Mouse (Mus musculus) megakaryocyte, embryonic 14.5 days (primary cell): Measurements from ENCODE around the gene Ccdc162. TPM values are rescaled to one million over a fixed set of nuclear protein-coding genes. Genes with fewer than 3 reads are reported as not detected.

Experiments
- H3K27me3 ChIP-seq: replicated peaks from 2 replicates; pipeline ENCODE3; 2012; ENCODE audit warnings: inconsistent platforms
- H3K36me3 ChIP-seq: replicated peaks from 2 replicates; pipeline ENCODE3; 2012; ENCODE audit warnings: low read length, inconsistent platforms, mixed read lengths
- H3K4me1 ChIP-seq: 2 replicates; pipeline ENCODE4 v1.6.1; 2012; ENCODE audit warnings: inconsistent platforms
- H3K4me3 ChIP-seq: replicated peaks from 2 replicates; pipeline ENCODE3; 2012; ENCODE audit warnings: moderate library complexity, mild to moderate bottlenecking, inconsistent platforms
- H3K9me3 ChIP-seq: 2 replicates; pipeline ENCODE4 v1.6.1; 2012; ENCODE audit warnings: inconsistent platforms
- FLI1 ChIP-seq: IDR thresholded peaks from 2 replicates; pipeline ENCODE4 v1.6.1; 2012; ENCODE audit warnings: low read length, inconsistent platforms, mixed read lengths
- GATA1 ChIP-seq: IDR thresholded peaks from 3 replicates; pipeline ENCODE4 v1.6.1; 2012; ENCODE audit warnings: mixed read lengths, low read length, inconsistent platforms, borderline replicate concordance
- polyA plus RNA-seq: library from polyadenylated mRNA; stranded (reverse); fragments of >175 nt; gene quantifications from 2 replicates; pipeline ENCODE4 v1.2.3, GENCODE M21; 2012; ENCODE audit warnings: low replicate concordance; ENCODE audit not compliant: insufficient read depth

Gene Ccdc162
- polyA plus RNA-seq, 1 experiment, result not detected

DNA sequence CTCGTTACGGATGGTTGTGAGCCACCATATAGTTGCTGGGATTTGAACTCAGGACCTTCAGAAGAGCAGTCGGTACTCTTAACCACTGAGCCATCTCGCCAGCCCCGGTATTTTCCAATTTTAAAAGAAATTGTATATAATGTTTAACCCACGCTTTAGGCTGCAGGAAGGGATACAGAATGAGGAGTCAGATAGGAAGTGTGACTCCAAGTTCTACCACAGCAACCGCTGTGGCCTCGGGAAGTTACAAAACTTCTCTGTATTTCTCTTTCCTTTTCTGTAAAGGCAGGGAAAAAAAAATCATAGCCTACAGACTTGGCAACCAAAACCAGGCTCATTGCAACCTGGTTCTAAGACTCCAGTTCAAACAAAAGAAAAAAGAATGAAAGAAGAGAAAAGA is 122.0 kb downstream of the Ccdc162 start:
- H3K4me3 ChIP-seq, result no peak overlapping the region
- TF ChIP-seq GATA1 (no peak), FLI1 (no peak)
- peaks cover 55% of the 10 kb centered on the region for H3K4me1 ChIP-seq
- no peaks in the 10 kb centered on the region for H3K36me3 ChIP-seq
- H3K27me3 ChIP-seq, result no peaks in the 10 kb centered on the region
- H3K9me3 ChIP-seq, result 0 out of 2 replicates have a peak, but pooled peaks cover 5% of the 10 kb centered on the region

DNA sequence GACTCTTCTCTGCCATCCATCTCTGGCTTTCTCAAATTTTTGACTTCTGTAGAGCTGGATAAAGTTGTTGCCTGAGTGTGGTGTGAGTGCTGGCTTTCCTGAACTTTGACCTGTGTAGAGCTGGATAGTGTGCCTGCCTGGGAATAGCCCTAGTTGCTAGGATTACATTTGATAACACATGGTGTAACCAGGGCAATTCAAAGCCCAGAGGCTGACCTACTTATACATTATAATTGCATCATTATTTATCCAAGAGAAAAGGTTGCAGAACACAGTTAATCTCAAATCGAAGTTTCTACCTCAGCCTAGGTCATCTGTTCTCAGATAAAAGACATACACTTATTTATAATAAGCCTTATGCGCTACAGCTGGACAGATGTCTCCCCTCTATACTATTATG is 127.8 kb downstream of the Ccdc162 start:
- TF ChIP-seq FLI1, result no peak
- TF ChIP-seq GATA1, result no peak
- peaks cover 22% of the 10 kb centered on the region for H3K4me1 ChIP-seq
- peaks cover 5% of the 10 kb centered on the region for H3K27me3 ChIP-seq
- H3K4me3 ChIP-seq, result no peak overlapping the region
- 0 out of 2 replicates have a peak, but pooled peaks cover 5% of the 10 kb centered on the region for H3K9me3 ChIP-seq
- H3K36me3 ChIP-seq, result no peaks in the 10 kb centered on the region

DNA sequence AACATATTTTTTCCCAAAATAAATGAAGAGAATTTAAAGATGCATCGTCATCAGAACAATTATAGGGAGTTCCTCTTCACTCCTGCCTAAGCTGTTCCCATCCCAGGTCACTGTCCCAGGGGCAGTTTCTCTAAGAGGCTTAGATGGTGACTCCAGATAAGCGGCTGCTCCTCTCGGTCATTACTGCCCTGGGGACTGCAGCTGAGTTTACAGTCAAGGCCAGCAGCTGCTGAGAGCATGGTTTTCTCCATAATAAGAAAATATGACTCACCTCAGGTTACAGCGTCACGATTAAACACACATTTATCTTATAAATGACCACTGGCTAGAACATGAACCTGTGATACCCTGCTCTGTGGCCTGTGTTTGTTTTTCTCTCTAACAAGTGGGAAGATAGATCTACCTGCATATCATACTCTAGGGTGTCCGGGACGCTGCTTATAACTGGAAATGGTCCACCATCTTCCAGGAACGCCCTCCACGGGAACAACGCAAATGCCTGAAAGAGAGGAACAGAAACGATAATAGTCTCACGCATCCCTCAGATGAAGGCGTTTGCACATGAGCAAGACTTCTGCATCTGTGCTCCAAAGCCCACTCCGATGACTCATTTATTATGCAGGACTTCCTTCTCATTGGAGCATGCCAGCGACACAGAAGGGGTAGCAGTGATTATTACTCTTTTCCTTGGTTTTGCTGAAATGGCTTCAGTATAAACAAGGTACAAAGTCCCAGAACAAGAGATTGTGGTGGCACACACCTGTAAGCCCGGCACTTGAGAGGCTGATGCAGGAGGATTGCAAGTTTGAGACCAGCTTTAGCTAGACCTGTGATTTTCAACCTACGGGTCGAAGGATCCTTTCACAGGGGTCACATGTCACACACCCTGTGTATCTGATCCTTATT is 129.2 kb downstream of the Ccdc162 start:
- peaks cover 26% of the 10 kb centered on the region for H3K4me1 ChIP-seq

GRCm38 (mm10) chr10:41583383-41583782 is 133.1 kb downstream of the Ccdc162 start:
- TF ChIP-seq GATA1, result no peak
- no peak for TF ChIP-seq FLI1
- H3K4me3 ChIP-seq, result no peak overlapping the region
- H3K9me3 ChIP-seq, result no peaks in the 10 kb centered on the region
- H3K27me3 ChIP-seq, result peaks cover 8% of the 10 kb centered on the region
- peaks cover 24% of the 10 kb centered on the region for H3K4me1 ChIP-seq
- H3K36me3 ChIP-seq, result no peaks in the 10 kb centered on the region

More for the DNA sequence above, 129.2 kb downstream of the Ccdc162 start:
- no peak overlapping the region for H3K4me3 ChIP-seq
- TF ChIP-seq GATA1 (no peak), FLI1 (no peak)
- no peaks in the 10 kb centered on the region for H3K36me3 ChIP-seq
- 0 out of 2 replicates have a peak, but pooled peaks cover 3% of the 10 kb centered on the region for H3K9me3 ChIP-seq
- H3K27me3 ChIP-seq, result peaks cover 7% of the 10 kb centered on the region

DNA sequence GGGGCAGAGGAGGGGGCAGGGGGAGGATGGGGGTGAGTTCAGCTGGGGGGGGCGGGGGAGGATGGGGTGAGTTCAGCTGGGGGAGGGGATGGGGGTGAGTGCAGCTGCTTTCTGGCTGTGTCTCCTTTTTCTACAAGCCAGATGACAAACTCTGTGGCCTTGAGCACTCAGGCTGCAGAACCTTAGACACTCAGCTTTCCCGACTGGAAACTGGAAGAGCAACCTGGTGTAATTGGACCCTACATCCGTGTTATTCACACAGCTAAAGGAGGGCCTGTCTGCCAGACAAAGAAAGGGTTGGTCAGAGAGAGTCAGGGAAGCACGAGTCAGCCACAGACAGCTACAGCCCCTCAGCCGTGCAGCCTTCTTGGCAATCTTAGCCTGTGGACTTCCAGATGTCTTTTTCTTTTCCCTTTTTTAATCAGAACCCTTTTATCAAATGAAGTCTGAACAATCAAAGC is 133.5 kb downstream of the Ccdc162 start:
- Histone ChIP-seq H3K9me3 (no peaks in the 10 kb centered on the region), H3K27me3 (peaks cover 11% of the 10 kb centered on the region), H3K4me3 (no peak overlapping the region), H3K36me3 (no peaks in the 10 kb centered on the region), H3K4me1 (peaks cover 24% of the 10 kb centered on the region)
- no peak for TF ChIP-seq GATA1
- no peak for TF ChIP-seq FLI1

DNA sequence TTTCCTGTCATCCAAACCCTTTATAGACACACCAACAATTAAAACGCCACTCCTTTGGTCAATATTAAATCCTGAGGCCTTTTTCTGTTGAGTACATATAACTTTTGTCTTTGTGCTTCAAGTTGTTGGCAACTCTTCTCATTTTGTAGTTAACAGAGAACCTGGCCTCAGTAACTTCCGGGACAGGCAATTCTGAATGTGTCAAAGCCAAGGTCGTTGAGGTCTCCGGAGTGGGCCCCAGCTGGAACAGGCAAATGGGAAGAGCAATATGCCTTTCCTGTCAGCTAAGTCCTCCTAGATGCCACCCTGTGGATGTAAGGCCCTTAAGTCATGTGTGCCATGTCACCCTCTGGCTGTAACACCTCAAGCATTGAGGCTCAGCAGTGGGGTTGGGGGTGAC is 136.0 kb downstream of the Ccdc162 start:
- TF ChIP-seq GATA1, result no peak
- no peak for TF ChIP-seq FLI1
- H3K4me3 ChIP-seq, result no peak overlapping the region
- peaks cover 20% of the 10 kb centered on the region for H3K4me1 ChIP-seq
- no peaks in the 10 kb centered on the region for H3K36me3 ChIP-seq
- H3K27me3 ChIP-seq, result peaks cover 14% of the 10 kb centered on the region
- H3K9me3 ChIP-seq, result no peaks in the 10 kb centered on the region

- H3K9me3 ChIP-seq, result no peaks in the 10 kb centered on the region
- H3K36me3 ChIP-seq, result no peaks in the 10 kb centered on the region
- H3K4me3 ChIP-seq, result no peak overlapping the region
- TF ChIP-seq GATA1, result no peak
- TF ChIP-seq FLI1, result no peak
- H3K4me1 ChIP-seq, result peaks cover 21% of the 10 kb centered on the region
- peaks cover 12% of the 10 kb centered on the region for H3K27me3 ChIP-seq
Observed at GRCm38 (mm10) chr10:41578541-41578940, 137.9 kb downstream of the Ccdc162 start.

GRCm38 (mm10) chr10:41576328-41576833 is 140.1 kb downstream of the Ccdc162 start:
- no peaks in the 10 kb centered on the region for H3K9me3 ChIP-seq
- H3K4me3 ChIP-seq, result no peak overlapping the region
- no peaks in the 10 kb centered on the region for H3K36me3 ChIP-seq
- peaks cover 36% of the 10 kb centered on the region for H3K4me1 ChIP-seq
- peaks cover 20% of the 10 kb centered on the region for H3K27me3 ChIP-seq
- TF ChIP-seq GATA1 (no peak), FLI1 (no peak)

- H3K4me1 ChIP-seq, result peaks cover 38% of the 10 kb centered on the region
- no peaks in the 10 kb centered on the region for H3K9me3 ChIP-seq
- H3K4me3 ChIP-seq, result no peak overlapping the region
- H3K36me3 ChIP-seq, result no peaks in the 10 kb centered on the region
- TF ChIP-seq FLI1, result no peak
- TF ChIP-seq GATA1, result no peak
- H3K27me3 ChIP-seq, result peaks cover 22% of the 10 kb centered on the region
Observed at GRCm38 (mm10) chr10:41575451-41576327, 140.7 kb downstream of the Ccdc162 start.

DNA sequence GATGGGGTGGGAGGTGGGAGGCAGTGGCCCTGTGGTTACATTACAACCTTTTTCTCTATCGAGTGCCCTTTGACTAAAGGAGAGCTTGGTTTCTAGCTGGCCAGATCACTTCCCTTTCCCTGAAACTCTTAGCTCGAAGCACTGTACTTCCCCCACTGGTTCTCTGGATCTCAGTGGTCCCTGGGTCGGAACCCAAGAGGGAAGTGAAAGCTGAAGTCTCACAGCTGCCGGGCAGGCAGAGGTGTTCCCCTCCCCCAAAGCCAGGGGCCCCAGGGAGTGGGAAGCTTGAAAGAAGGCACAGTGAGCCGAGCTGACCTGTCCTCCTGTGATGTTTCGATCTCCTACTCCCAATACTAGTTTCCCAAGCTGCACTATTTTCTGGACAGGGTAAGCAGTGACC is 143.2 kb downstream of the Ccdc162 start:
- Histone ChIP-seq H3K27me3 (peaks cover 25% of the 10 kb centered on the region), H3K4me3 (peak overlapping the region; percentile 74), H3K36me3 (no peaks in the 10 kb centered on the region), H3K4me1 (peaks cover 33% of the 10 kb centered on the region), H3K9me3 (no peaks in the 10 kb centered on the region)
- TF ChIP-seq GATA1 (no peak), FLI1 (no peak)
